Mouse (Mus musculus): Measurements from ENCODE around the gene Rdh5. TPM values are rescaled to one million over a fixed set of nuclear protein-coding genes. Genes with fewer than 3 reads are reported as not detected.

Gene Rdh5
- polyA plus RNA-seq, 1 experiment from 2014 or later = 11.9 TPM

- peaks cover 50% of the 10 kb centered on the region for H3K27me3 ChIP-seq (replicated peaks; ENCODE audit: low read depth, poor library complexity, severe bottlenecking)
- DNase-seq (ENCODE audit: low spot score) = no peak
- peaks cover 35% of the 10 kb centered on the region for H3K4me1 ChIP-seq
- no peaks in the 10 kb centered on the region for H3K9me3 ChIP-seq
- H3K4me3 ChIP-seq = 0 out of 2 replicates have a peak overlapping the region, but pooled peaks have one; percentile 31
- H3K27ac ChIP-seq (replicated peaks) = no peak overlapping the region
- 29% methylated on average over 1 of the region's 1 CpGs for WGBS
- no peaks in the 10 kb centered on the region for H3K36me3 ChIP-seq (replicated peaks)
Measured at GRCm38 (mm10) chr10:128896807-128897206, 25.9 kb downstream of the Rdh5 start.

DNA sequence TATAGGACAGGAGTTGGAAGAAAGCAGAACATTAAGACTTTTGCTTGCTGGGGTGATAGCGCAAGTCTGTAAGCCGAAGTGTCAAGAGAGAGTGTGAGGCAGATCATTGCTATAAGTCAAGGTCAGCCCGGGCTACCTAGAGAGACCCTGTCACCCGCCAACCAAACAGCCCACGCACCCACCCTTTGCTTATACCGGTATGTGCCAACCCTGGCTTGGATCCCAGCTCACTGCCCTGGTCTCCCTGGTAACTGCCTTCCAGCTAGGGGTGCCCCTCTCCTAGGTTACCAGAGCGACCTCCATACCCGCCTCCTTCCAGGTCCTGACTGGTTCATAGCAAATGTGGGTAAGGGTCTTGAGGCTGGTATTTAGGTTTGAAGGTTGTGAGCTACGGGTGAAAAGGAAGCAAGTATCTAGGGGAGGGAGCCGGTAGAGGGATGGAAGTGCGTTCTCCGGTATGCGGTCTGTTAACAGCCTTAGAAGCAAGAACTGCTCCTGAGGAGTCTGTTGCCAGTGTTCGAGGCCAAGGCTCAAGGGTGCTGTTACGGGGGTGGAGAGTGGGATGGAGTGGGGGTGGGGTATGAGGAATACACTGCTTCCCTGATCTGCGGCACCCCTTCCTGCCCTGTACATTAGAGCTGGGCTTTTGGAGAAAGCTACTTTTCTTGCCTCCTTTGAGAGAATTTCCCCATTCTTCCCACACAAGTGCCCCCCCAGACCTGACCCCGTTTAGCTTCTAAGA, 26.6 kb downstream of the Rdh5 start:
- WGBS = 4% methylated on average over 17 of the region's 17 CpGs
- peak overlapping the region; percentile 31 for H3K4me3 ChIP-seq
- no peaks in the 10 kb centered on the region for H3K36me3 ChIP-seq (replicated peaks)
- DNase-seq (ENCODE audit: low spot score) = peak; percentile 30
- H3K9me3 ChIP-seq = no peaks in the 10 kb centered on the region
- peaks cover 50% of the 10 kb centered on the region for H3K27me3 ChIP-seq (replicated peaks; ENCODE audit: low read depth, poor library complexity, severe bottlenecking)
- H3K4me1 ChIP-seq = peaks cover 35% of the 10 kb centered on the region
- H3K27ac ChIP-seq (replicated peaks) = no peak overlapping the region

DNA sequence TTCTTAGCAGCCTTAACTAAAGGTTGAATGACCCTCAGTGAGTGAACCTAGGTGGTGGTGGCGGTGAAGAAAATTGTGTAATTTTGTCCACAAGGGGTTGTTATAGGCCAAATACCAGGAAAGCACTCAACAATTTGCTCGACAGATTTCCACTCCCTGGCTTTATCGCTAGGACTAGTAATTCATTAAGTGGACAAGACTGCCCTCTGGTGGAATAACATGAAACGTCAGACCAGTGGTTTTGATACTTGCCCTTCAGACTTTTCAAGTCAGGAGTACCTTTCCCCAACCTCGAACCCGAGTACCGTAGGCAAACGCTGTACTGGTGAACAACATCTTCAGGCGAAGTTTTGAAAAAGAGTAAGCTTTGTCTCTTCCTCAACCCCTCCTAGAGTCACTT, 27.3 kb downstream of the Rdh5 start:
- DNase-seq (ENCODE audit: low spot score) = peak; percentile 79
- Histone ChIP-seq H3K36me3 (replicated peaks) (no peaks in the 10 kb centered on the region), H3K27me3 (replicated peaks; ENCODE audit: low read depth, poor library complexity, severe bottlenecking) (peaks cover 50% of the 10 kb centered on the region), H3K4me1 (peaks cover 39% of the 10 kb centered on the region), H3K27ac (replicated peaks) (no peak overlapping the region), H3K9me3 (no peaks in the 10 kb centered on the region), H3K4me3 (peak overlapping the region; percentile 31)
- WGBS = under 1% methylated on average over 9 of the region's 9 CpGs

- Histone ChIP-seq H3K27me3 (replicated peaks; ENCODE audit: low read depth, poor library complexity, severe bottlenecking) (peaks cover 43% of the 10 kb centered on the region), H3K4me1 (peaks cover 65% of the 10 kb centered on the region), H3K9me3 (no peaks in the 10 kb centered on the region), H3K4me3 (peak overlapping the region; percentile 89), H3K27ac (replicated peaks) (peak overlapping the region; percentile 93), H3K36me3 (replicated peaks) (peaks cover 9% of the 10 kb centered on the region)
- 1% methylated on average over 9 of the region's 9 CpGs for WGBS
- DNase-seq (ENCODE audit: low spot score) = peak; percentile 48
Measured at GRCm38 (mm10) chr10:128892246-128892645, 30.4 kb downstream of the Rdh5 start.

- peaks cover 35% of the 10 kb centered on the region for H3K27me3 ChIP-seq (replicated peaks; ENCODE audit: low read depth, poor library complexity, severe bottlenecking)
- H3K36me3 ChIP-seq (replicated peaks) = peaks cover 17% of the 10 kb centered on the region
- H3K4me1 ChIP-seq = peaks cover 65% of the 10 kb centered on the region
- peak; percentile 92 for DNase-seq (ENCODE audit: low spot score)
- under 1% methylated on average over 69 of the region's 89 CpGs for WGBS
- H3K4me3 ChIP-seq = peak within 1 kb of the TSS; percentile 89
- H3K9me3 ChIP-seq = no peaks in the 10 kb centered on the region
- peak within 1 kb of the TSS; percentile 93 for H3K27ac ChIP-seq (replicated peaks)
Measured at GRCm38 (mm10) chr10:128891296-128892094, 31.2 kb downstream of the Rdh5 start, which contains the start of gene Gdf11. Gene Gdf11, minus strand, starts transcription at chr10:128891718.

DNA sequence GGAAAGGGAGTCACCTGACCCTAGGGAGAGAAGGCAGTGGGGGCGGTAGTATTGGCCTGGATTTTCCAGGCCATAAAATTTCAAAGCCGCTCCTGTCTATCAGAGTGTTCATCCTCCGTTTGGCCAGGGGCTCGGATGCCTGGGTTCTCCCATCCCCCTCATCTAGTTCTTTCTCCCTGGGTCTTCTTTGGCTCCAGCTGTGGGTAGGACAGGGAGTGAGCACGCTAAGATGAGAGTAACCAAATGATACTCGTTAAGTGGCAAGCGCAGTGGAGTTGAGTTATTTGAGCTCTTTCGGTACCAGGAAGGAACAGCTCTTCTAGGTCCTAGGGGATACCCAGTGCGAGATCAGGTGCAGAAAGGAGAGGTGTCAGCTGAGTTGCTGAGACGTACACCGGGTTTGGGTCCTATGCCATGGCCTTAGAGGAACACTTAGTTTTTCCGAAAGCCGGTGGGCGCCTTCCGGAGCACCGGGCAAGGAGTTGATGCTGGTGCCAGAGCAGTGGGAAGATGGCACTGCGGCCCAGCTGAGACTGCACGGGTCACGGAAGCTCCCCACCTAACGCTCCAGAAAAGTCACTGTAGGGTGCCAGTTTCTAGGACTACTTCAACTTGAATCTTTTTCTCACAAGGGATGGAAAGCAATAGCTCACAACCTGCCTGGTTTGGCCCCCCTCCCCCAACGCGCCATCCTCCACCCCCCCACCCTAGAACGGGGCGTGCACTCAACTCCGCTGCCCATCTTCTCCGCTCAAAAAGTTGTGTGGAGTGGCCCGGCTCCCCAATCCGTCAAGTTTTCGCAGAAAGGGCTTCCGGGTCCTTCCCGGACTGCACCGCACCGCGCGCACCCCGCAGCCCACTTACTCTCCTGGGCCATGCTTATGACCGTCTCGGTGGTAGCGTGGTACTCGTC, 32.0 kb downstream of the Rdh5 start:
- WGBS = under 1% methylated on average over 40 of the region's 40 CpGs
- Histone ChIP-seq H3K4me3 (peak overlapping the region; percentile 89), H3K36me3 (replicated peaks) (peaks cover 25% of the 10 kb centered on the region), H3K4me1 (peaks cover 64% of the 10 kb centered on the region), H3K27me3 (replicated peaks; ENCODE audit: low read depth, poor library complexity, severe bottlenecking) (peaks cover 26% of the 10 kb centered on the region), H3K27ac (replicated peaks) (peak overlapping the region; percentile 93), H3K9me3 (no peaks in the 10 kb centered on the region)
- peak; percentile 48 for DNase-seq (ENCODE audit: low spot score)

- no peaks in the 10 kb centered on the region for H3K9me3 ChIP-seq
- peak overlapping the region; percentile 89 for H3K4me3 ChIP-seq
- no peak for DNase-seq (ENCODE audit: low spot score)
- H3K27ac ChIP-seq (replicated peaks) = peak overlapping the region; percentile 93
- H3K4me1 ChIP-seq = peaks cover 66% of the 10 kb centered on the region
- peaks cover 22% of the 10 kb centered on the region for H3K27me3 ChIP-seq (replicated peaks; ENCODE audit: low read depth, poor library complexity, severe bottlenecking)
- peaks cover 33% of the 10 kb centered on the region for H3K36me3 ChIP-seq (replicated peaks)
- 2% methylated on average over 2 of the region's 2 CpGs for WGBS
Measured at GRCm38 (mm10) chr10:128889846-128890245, 32.8 kb downstream of the Rdh5 start.

GRCm38 (mm10) chr10:128888941-128889827, 33.5 kb downstream of the Rdh5 start:
- peaks cover 40% of the 10 kb centered on the region for H3K36me3 ChIP-seq (replicated peaks)
- 1% methylated on average over 7 of the region's 7 CpGs for WGBS
- no peaks in the 10 kb centered on the region for H3K9me3 ChIP-seq
- DNase-seq (ENCODE audit: low spot score) = peak; percentile 91
- peaks cover 16% of the 10 kb centered on the region for H3K27me3 ChIP-seq (replicated peaks; ENCODE audit: low read depth, poor library complexity, severe bottlenecking)
- peak overlapping the region; percentile 89 for H3K4me3 ChIP-seq
- H3K27ac ChIP-seq (replicated peaks) = peak overlapping the region; percentile 93
- peaks cover 70% of the 10 kb centered on the region for H3K4me1 ChIP-seq

- H3K27me3 ChIP-seq (replicated peaks; ENCODE audit: low read depth, poor library complexity, severe bottlenecking) = no peaks in the 10 kb centered on the region
- WGBS = 84% methylated on average over 5 of the region's 5 CpGs
- peaks cover 24% of the 10 kb centered on the region for H3K4me1 ChIP-seq
- H3K36me3 ChIP-seq (replicated peaks) = peaks cover 93% of the 10 kb centered on the region
- H3K27ac ChIP-seq (replicated peaks) = no peak overlapping the region
- H3K4me3 ChIP-seq = no peak overlapping the region
- H3K9me3 ChIP-seq = no peaks in the 10 kb centered on the region
- DNase-seq (ENCODE audit: low spot score) = no peak
Measured at GRCm38 (mm10) chr10:128882067-128882466, 40.6 kb downstream of the Rdh5 start.

DNA sequence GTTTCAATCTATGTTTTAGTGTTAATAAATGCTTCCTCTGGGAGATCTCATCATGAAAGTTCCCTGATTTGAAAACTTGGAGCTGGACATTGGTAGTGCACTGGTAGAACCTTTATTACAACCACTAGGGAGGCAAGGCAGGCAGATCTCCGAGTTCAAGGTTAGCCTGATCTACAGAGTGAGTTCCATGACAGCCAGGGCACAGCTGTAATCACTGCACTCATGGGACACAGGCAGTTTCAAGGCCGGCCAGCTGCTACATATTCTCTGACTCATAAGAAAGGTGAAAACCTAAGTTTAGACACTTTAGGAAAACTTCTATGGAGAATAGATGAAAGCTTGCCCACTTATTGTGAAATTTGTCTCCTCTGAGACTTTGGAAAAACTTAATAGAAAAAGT, 43.9 kb downstream of the Rdh5 start:
- H3K27ac ChIP-seq (replicated peaks) = no peak overlapping the region
- H3K4me3 ChIP-seq = no peak overlapping the region
- no peaks in the 10 kb centered on the region for H3K27me3 ChIP-seq (replicated peaks; ENCODE audit: low read depth, poor library complexity, severe bottlenecking)
- DNase-seq (ENCODE audit: low spot score) = no peak
- WGBS = 85% methylated on average over 2 of the region's 2 CpGs
- peaks cover 92% of the 10 kb centered on the region for H3K36me3 ChIP-seq (replicated peaks)
- H3K4me1 ChIP-seq = no peaks in the 10 kb centered on the region
- no peaks in the 10 kb centered on the region for H3K9me3 ChIP-seq

DNA sequence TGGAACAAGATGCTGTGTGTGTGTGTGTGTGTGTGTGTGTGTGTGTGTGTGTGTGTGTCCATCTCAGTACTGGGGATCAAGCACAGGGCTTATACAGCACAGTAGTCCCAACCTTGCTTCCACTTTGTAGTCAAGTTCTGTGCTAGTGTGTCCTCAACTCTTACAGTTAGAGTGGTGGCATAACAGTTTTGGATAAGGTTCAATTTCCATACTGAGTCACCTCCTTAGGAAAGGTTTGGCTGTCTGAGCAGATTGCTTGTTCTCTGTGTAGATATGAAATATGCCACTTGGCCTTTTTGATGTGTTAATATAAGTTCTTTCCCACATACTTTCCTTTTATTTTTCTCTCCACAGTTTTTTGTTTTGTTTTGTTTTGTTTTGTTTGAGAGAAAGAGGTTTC, 44.4 kb downstream of the Rdh5 start:
- no peaks in the 10 kb centered on the region for H3K4me1 ChIP-seq
- no peaks in the 10 kb centered on the region for H3K9me3 ChIP-seq
- H3K4me3 ChIP-seq = no peak overlapping the region
- no peaks in the 10 kb centered on the region for H3K27me3 ChIP-seq (replicated peaks; ENCODE audit: low read depth, poor library complexity, severe bottlenecking)
- H3K36me3 ChIP-seq (replicated peaks) = peaks cover 92% of the 10 kb centered on the region
- DNase-seq (ENCODE audit: low spot score) = no peak
- H3K27ac ChIP-seq (replicated peaks) = no peak overlapping the region
